Mouse (Mus musculus) liver, embryonic 12.5 days (tissue): ENCODE data around the gene Gm2030. TPM values are rescaled to one million over a fixed set of nuclear protein-coding genes. Genes with fewer than 3 reads are reported as not detected.
"Not testable (repeated sequence)": the region's sequence is repeated elsewhere in the genome, so short reads cannot be mapped to it uniquely, and the experiment has no call there.

ENCODE experiments used
- ATAC-seq: fragments of 200-750 bp; cut with Nextera tagmentation; 2 replicates; pipeline ENCODE4 v1.8.0; 2017; ENCODE audit warnings: moderate number of reproducible peaks, mild to moderate bottlenecking, moderate library complexity
- H3K27ac ChIP-seq: fragments of 300-500 bp; sonication (generic); 2 replicates; pipeline ENCODE4 v1.5.1; 2016; ENCODE audit warnings: mild to moderate bottlenecking
- H3K27me3 ChIP-seq: fragments of 300-500 bp; sonication (generic); replicated peaks from 2 replicates; pipeline ENCODE4 v1.6.1; 2016; ENCODE audit warnings: mild to moderate bottlenecking, moderate library complexity
- H3K36me3 ChIP-seq: fragments of 300-500 bp; sonication (generic); 2 replicates; pipeline ENCODE4 v1.6.1; 2016; ENCODE audit warnings: mild to moderate bottlenecking, moderate library complexity
- H3K4me1 ChIP-seq: fragments of 300-500 bp; sonication (generic); 2 replicates; pipeline ENCODE4 v1.6.1; 2016
- H3K4me2 ChIP-seq: fragments of 300-500 bp; sonication (generic); 2 replicates; pipeline ENCODE4 v1.6.1; 2016; ENCODE audit warnings: mild to moderate bottlenecking, moderate library complexity
- H3K4me3 ChIP-seq: fragments of 300-500 bp; sonication (generic); 2 replicates; pipeline ENCODE4 v1.5.1; 2016; ENCODE audit warnings: mild to moderate bottlenecking, moderate library complexity
- H3K9ac ChIP-seq: fragments of 300-500 bp; sonication (generic); 2 replicates; pipeline ENCODE4 v1.6.1; 2016; ENCODE audit warnings: mild to moderate bottlenecking, moderate library complexity
- H3K9me3 ChIP-seq: fragments of 300-500 bp; sonication (generic); replicated peaks from 2 replicates; pipeline ENCODE4 v1.6.1; 2016; ENCODE audit warnings: mild to moderate bottlenecking, moderate library complexity
- WGBS: fragments of 180-500 bp; shearing (Covaris S2); methylation state at CpG from one replicate; pipeline ENCODE4 v1.1.7; 2016; ENCODE audit not compliant: insufficient replicate concordance; 5-methylcytosine and 5-hydroxymethylcytosine counted together
- polyA plus RNA-seq: library from polyadenylated mRNA; unstranded; fragments of >200 nt; fragmentation: Nextera tagmentation; extraction: Ambion mirVana; gene quantifications from 2 replicates; pipeline ENCODE4 v1.2.1, GENCODE M21; 2016

Gene Gm2030
- not detected in 2 replicates for polyA plus RNA-seq

DNA sequence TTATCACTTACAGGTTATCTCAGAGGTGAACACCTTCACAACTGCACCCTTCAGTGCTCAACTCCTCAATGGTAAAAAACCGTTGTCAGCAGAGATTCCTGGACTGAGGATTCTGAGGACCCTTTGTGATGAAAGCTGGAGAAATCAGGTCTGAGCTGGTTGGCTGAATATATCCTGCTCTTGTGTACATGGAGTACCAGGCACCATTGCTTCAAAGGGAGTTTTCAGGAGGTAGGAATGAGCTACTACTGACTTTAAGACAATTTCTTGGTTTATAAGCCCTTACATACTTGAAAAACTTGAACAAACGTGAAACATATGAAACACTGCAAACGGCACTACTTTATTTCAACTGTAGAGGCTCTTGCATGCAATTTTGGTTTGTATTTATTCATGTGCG, at the start of gene Gm2030:
TSS of gene Gm2030 (minus strand) at position 101 of the 400 bp plus-strand sequence.
- not testable (repeated sequence) for H3K4me1 ChIP-seq, H3K4me2 ChIP-seq, H3K27ac ChIP-seq, H3K27me3 ChIP-seq, H3K36me3 ChIP-seq, H3K9ac ChIP-seq, ATAC-seq, H3K4me3 ChIP-seq, H3K9me3 ChIP-seq
- 52% methylated on average over 3 of the region's 4 CpGs for WGBS

Other genes starting within 250 kb of the Gm2030 start
- not detected in 2 replicates for gene Gm2012, start 78.7 kb downstream of the Gm2030 start, polyA plus RNA-seq
- not detected in 2 replicates for gene Slx, start 235.5 kb upstream of the Gm2030 start, polyA plus RNA-seq